Mouse (Mus musculus) cortical plate, adult 2 months (tissue): ENCODE data around the gene Prl3b1. TPM values are rescaled to one million over a fixed set of nuclear protein-coding genes. Genes with fewer than 3 reads are reported as not detected.

ENCODE experiments used
- H3K27ac ChIP-seq: fragments of 200-500 bp; 2 replicates; pipeline ENCODE4 v1.5.1; 2012; ENCODE audit warnings: low read length, control low read depth, inconsistent platforms; ENCODE audit not compliant: insufficient read depth
- H3K4me1 ChIP-seq: fragments of 200-500 bp; 2 replicates; pipeline ENCODE4 v1.6.1; 2011; ENCODE audit warnings: low read length; ENCODE audit not compliant: control insufficient read depth, insufficient read depth
- H3K4me3 ChIP-seq: fragments of 200-500 bp; 2 replicates; pipeline ENCODE4 v1.5.1; 2011; ENCODE audit warnings: mild to moderate bottlenecking, low read length, control low read depth; ENCODE audit not compliant: insufficient read depth
- CTCF ChIP-seq: fragments of 200-500 bp; IDR thresholded peaks from 2 replicates; pipeline ENCODE4 v1.5.1; 2011; ENCODE audit warnings: mild to moderate bottlenecking, control low read depth, low read length; ENCODE audit not compliant: insufficient read depth; ENCODE audit errors: extremely low read depth
- POLR2A ChIP-seq: fragments of 200-500 bp; IDR thresholded peaks from 2 replicates; pipeline ENCODE4 v1.6.1; 2011; ENCODE audit warnings: mild to moderate bottlenecking, low read length, control low read depth; ENCODE audit not compliant: insufficient read depth; ENCODE audit errors: extremely low read depth
- polyA plus RNA-seq: library from polyadenylated mRNA; depleted of rRNA; stranded (reverse); fragments of >200 nt; gene quantifications from 2 replicates; pipeline ENCODE4 v1.2.3, GENCODE M21; 2012; rRNA removed

Gene Prl3b1
- 0.17 and 0.21 TPM in 2 replicates for polyA plus RNA-seq

- H3K27ac ChIP-seq: no peak within 1 kb of the TSS
Observed at GRCm38 (mm10) chr13:27241547-27241946, at the start of gene Prl3b1. Prl3b1 (plus strand) TSS chr13:27241847.

GRCm38 (mm10) chr13:27196359-27196758 lies 45.3 kb upstream of the Prl3b1 start, which contains the start of gene Prl3c1:
Prl3c1 (plus strand) TSS chr13:27196659.
- TF ChIP-seq POLR2A: no peak
- no peak for TF ChIP-seq CTCF
- Histone ChIP-seq H3K27ac (no peak within 1 kb of the TSS), H3K4me1 (no peaks in the 10 kb centered on the region), H3K4me3 (no peak within 1 kb of the TSS)

More at GRCm38 (mm10) chr13:27241547-27241946, at the start of gene Prl3b1:
- TF ChIP-seq CTCF: no peak
- no peak for TF ChIP-seq POLR2A
- H3K4me3 ChIP-seq: no peak within 1 kb of the TSS
- no peaks in the 10 kb centered on the region for H3K4me1 ChIP-seq

GRCm38 (mm10) chr13:27259136-27259535 lies 17.5 kb downstream of the Prl3b1 start, which contains the start of gene Prl3a1:
Prl3a1 (plus strand) TSS chr13:27259436.
- no peak within 1 kb of the TSS for H3K4me3 ChIP-seq
- TF ChIP-seq POLR2A (no peak), CTCF (no peak)
- H3K4me1 ChIP-seq: no peaks in the 10 kb centered on the region
- no peak within 1 kb of the TSS for H3K27ac ChIP-seq

Other genes with a start within 250 kb of the Prl3b1 start
- gene Prl, start 184.3 kb upstream of the Prl3b1 start, polyA plus RNA-seq: 0.15 TPM in 1 of 2 replicates, not detected in the other
- not detected in 2 replicates for gene Prl3d1, start 147.7 kb upstream of the Prl3b1 start, polyA plus RNA-seq
- not detected in 2 replicates for gene Prl3d2, start 120.1 kb upstream of the Prl3b1 start, polyA plus RNA-seq
- not detected in 2 replicates for gene Prl3d3, start 85.1 kb upstream of the Prl3b1 start, polyA plus RNA-seq
- gene Prl3c1, start 45.2 kb upstream of the Prl3b1 start, polyA plus RNA-seq: not detected in 2 replicates
- not detected in 2 replicates for gene Prl3a1, start 17.6 kb downstream of the Prl3b1 start, polyA plus RNA-seq
- not detected in 2 replicates for gene Prl6a1, start 70.8 kb downstream of the Prl3b1 start, polyA plus RNA-seq
- 0.11 TPM in 1 of 2 replicates, not detected in the other for gene Prl8a2, start 103.8 kb downstream of the Prl3b1 start, polyA plus RNA-seq
- gene Prl2b1, start 149.0 kb downstream of the Prl3b1 start, polyA plus RNA-seq: not detected in 2 replicates
- not detected in 2 replicates for gene Prl8a6, start 196.8 kb downstream of the Prl3b1 start, polyA plus RNA-seq